Mouse (Mus musculus): Measurements from ENCODE around the gene Dcaf15. TPM values are rescaled to one million over a fixed set of nuclear protein-coding genes. Genes with fewer than 3 reads are reported as not detected.

The Dcaf15 gene
- 10 to 100 TPM; 18.5 to 19.1 TPM for total RNA-seq (2021)

DNA sequence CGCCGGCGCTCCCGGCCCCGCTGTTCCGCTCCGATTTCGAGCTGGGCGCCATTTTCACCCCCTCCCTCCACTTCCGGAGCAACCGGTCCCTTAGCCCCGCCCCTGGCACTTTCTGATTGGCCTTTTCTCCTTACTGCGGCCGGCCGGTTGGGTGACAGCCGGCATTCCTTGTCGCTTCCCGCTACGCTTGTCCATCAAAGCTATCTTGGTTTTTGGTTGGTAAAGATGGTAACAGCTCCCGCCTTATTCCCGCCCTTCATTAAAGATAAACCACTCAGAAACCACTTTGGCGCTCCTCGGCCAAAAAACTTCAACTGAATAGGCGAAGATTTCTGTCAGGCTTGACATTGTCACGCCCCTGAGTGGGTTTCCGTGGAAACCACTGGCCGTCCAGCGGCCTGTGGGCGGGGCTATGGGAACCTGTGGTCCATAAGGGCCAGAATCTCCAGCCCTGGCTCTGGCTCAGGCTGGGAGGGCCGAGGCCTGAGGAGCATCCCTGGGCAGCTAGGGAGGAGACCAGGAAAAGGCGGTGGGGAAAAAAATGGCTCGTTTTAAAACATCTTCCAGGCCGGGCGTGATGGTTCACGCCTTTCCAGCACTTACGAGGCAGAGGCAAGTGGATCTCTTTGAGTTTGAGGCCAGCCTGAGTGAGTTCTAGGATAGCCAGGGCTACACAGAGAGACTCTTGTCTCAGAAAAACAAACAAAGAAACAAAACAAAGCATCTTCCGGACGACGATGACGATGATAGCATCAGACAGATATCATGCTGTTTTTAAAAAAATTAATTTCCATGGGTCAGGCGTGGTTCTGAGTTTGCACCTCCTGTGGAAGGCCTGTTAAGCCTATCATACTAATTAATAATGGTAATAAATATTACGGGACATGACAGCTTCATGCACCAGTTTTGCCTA, at the start of gene Dcaf15:
TSS of gene Dcaf15 (minus strand) at position 72 of the 913 bp plus-strand sequence.
- peak; percentile 87 to 94 for DNase-seq (ENCODE audit: extremely low spot score in 1 of 2, low spot score in 1 of 2)

DNA sequence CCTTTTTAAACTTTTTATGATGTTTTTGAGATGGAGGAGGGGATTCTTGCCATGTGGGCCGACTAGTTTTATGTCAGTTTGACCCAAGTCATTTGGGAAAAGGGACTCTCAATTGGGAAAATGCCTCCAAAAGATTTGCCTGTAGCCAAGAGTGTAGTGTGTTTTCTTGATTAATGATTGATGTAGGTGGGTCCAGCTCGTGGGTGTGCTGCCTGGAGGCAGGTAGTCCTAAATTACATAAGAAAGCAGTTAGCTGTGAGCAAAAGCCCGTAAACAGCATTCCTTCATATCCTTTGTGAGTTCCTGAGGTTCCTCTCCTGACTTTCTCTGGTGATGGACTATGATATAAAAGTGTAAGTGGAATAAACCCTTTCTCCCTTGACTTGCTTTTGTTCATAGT, 44.6 kb upstream of the Dcaf15 start:
- no peak for DNase-seq (ENCODE audit: extremely low spot score in 1 of 2, low spot score in 1 of 2)

DNA sequence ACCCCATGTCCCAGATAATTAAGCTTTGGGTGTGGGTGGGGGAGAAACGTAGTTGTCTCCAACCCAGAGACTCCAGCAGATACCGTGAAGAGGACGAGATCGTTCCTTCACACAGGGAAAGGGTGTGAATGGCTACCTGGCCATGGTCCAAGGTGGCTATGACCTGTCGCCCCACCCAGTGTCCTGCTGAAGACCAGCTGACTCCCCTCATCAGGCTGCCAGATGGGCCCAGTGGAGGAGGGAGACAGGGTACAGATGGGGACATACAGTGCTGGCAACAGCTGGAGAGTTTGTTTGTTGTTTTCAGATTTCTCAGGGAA, 43.9 kb upstream of the Dcaf15 start:
- DNase-seq (ENCODE audit: extremely low spot score in 1 of 2, low spot score in 1 of 2) = no peak

DNA sequence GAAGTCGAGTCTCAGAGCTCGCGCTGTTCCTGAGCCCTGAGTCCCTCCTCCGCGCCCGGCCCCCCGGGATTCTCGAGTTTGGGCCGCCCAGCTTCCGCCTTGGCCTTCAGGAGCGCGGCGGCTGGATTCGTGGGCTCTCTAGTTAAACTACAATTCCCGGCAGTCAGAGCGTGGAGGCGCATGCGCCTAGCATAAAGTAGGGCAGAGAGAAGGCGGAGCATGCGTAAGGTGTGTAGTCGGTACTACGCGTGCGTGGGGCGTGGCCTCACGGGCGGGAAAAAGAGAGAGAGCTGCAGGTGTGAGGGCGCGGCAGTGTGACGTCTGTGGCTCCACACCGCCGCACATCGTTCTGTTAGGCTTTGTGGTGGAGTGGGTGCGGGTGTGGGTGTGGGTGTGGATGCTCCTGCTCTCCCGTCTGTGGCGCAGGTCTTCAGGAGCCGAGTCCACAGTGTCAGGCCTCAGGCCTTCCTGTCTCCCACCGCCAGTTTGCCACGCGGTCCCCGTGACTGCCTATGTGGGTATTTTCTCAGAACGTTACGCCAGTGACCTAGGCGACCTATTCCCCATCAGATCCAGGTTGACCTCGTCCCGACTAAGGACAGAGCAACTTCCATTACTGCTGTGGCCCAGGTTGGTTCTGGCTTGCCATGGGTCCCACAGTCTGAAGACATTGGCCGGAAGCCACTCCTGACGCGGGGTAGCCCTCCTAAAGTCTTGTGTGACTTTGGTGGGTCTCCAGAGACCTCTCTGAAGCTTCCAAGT, 43.4 kb upstream of the Dcaf15 start, which contains the start of the genes Cc2d1a and 4930432K21Rik:
TSS of gene Cc2d1a (minus strand) at position 168 of the 762 bp plus-strand sequence.
TSS of gene 4930432K21Rik (plus strand) at position 257 of the 762 bp plus-strand sequence.
- DNase-seq (ENCODE audit: extremely low spot score in 1 of 2, low spot score in 1 of 2) = peak; percentile 84 to 86

DNA sequence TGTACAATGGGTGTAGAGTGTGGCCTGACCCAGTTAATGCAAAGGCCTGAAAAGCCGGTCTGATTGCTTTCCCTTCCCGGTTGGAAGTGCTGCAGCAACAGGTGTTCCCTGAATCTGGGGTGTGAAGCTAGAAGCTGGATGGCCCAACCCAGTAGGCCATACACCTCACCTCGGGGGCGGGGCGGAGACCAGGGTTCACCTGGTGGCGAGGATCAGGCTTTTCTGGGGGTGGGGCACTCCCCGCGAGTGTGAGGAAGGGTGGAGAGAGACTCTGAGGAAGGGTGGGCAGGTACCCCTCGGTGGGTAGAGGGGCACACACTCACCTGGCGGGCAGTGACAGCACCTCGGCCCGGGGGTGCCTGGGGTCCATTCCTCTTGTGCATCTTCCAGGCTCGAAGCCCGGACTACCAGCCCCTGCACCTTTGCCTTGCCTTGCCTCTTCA, 42.8 kb upstream of the Dcaf15 start:
- DNase-seq (ENCODE audit: extremely low spot score in 1 of 2, low spot score in 1 of 2) = no peak

DNA sequence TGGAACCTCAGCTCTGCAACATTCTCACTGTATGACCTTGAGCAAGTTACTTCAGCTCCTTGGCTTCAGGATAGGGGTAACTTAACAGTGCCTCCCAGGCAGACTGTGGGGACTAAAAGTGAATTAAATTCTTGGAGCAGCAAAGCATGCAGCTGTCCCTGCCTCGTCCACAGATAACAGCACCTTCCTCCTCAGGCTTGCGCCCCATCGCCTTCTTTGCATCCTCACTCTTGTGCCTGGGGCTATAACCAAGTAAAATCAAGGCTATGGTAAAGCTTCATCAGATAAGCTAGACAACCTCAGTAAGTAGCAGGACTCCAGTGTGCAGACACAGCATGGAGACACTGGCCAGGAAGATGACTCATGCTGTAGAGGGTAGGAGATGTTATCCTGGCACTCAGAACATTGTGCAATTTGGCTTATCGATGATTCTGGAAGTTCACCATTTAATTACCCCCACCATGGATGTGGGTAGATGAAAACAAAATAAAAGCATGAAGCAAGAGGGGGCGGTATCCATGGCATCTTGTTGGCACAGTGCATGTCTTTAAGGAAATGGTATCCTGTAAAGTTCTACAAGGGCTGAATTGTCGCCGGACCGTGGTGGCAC, 40.2 kb upstream of the Dcaf15 start:
- no peak for DNase-seq (ENCODE audit: extremely low spot score in 1 of 2, low spot score in 1 of 2)

DNA sequence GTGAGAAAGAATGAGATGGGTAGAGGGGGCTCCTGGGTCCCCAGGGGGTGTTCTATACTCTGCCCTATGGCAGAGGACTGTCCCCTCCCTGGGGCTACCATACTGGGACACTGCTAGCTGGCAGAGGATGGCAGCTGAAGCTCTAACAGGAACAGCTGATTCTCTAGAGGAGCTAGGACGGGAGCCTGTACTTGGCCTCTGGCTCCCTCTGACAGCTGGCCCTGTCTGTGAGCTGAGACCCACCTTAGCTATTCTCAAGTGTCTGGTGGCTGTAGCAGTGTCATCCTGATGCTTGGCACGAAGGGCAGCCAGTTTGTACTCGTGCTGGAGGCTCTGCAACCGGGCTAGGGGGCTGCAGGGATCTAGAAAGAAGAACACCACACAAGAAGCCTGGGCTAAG, 36.3 kb upstream of the Dcaf15 start:
- DNase-seq (ENCODE audit: extremely low spot score in 1 of 2, low spot score in 1 of 2) = no peak

DNA sequence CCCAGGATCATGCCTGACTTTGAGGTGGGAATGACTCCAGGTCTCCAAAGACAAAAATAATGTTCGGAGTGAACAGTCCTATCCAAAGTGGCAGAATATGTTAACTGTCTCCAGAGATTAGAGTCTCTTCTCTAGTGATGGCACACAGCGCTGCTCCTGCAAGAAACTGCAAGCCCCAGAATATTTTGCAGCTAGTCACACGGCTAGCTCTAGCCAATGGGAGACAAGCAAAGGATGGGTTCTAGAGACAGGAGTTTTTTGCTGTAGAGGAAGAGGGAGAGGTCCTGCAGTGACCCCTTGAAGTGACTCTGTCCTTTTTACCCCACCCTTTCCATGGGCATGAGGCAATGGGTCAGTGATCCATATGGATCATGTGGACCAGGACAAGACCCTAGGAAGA, 33.3 kb upstream of the Dcaf15 start:
- no peak for DNase-seq (ENCODE audit: extremely low spot score in 1 of 2, low spot score in 1 of 2)

DNA sequence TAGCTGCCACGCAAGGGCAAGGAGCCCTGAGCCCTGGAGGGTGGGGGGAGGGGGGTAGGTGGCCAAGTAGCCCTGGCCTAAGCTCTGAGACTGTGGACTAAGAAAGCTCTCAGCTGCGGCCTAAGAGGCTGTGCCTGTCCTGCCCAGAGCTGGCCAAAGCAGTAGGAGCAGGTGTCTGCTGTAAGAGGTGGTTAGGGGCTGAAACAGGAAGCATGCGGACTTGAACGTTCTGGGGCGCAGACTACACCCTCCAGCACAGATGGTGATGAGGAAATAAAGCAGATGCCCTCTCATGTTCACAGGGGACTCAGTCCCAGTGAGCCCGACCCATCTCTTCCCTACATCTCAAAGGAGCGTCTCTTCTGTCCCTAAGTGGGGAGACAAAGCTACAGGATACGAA, 27.7 kb upstream of the Dcaf15 start:
- DNase-seq (ENCODE audit: extremely low spot score in 1 of 2, low spot score in 1 of 2) = no peak

DNA sequence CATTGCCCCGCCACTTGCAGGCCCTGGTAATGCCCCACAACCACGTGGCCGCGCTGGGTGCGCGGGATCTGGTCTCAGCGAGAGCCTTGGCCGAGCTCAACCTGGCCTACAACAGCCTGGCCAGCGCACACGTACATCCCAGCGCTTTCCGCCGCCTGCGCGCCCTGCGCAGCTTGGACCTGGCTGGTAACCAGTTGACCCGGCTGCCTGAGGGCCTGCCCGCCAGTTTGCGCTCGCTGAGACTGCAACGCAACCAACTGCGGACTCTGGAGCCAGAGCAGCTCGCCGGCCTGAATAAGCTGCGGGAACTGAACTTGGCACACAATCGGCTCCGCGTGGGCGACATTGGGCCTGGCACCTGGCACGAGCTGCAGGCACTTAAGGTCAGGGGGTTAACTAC, 26.2 kb upstream of the Dcaf15 start:
- no peak for DNase-seq (ENCODE audit: extremely low spot score in 1 of 2, low spot score in 1 of 2)

DNA sequence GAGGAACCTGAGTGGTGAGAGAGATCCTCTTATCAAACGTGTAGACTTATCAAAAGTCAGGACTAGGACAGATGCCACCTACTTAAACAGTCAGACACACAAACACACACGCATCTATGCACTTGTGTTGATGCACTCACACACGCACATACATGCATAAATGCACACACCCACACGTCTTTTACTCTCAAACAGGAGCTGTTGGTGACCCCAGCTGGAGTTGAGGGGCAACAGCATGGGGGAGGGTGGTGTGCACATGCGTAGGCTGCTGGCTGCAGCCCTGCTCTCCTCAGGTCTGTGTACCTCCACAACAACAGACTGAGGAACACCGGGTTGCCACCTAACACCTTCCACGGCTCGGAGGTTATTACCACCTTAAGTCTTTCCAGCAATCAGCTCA, 23.7 kb upstream of the Dcaf15 start:
- no peak for DNase-seq (ENCODE audit: extremely low spot score in 1 of 2, low spot score in 1 of 2)

DNA sequence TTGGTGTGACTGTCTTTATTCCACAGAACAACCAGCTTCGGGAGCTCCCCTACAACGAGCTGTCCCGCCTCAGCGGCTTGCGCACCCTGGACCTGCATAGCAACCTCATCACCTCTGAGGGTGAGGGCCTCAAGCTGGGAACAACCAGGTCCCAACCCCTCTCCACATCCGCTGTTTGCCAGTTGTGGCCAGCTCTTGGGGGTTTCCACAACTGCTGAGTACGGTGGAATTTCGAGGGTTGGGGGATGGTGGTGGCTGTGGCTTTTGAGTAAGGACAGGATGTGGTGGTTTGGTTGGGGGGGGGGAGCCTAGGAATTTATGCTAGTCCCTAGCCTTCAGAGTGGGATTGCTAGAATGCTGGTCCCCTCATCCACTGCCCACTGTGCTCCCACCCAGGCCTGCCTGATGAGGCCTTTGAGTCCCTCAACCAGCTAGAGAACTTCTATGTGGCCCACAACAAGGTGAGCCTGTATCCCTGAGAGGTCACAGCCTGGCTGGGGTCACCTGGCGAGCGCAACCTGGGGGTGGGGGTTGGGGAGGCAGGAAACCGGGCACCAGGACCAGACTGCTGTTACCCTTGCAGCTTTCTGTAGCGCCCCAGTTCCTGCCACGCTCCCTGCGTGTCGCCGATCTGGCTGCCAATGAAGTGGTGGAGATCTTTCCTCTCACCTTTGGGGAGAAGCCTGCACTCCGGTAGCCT, 22.8 kb upstream of the Dcaf15 start:
- no peak for DNase-seq (ENCODE audit: extremely low spot score in 1 of 2, low spot score in 1 of 2)

DNA sequence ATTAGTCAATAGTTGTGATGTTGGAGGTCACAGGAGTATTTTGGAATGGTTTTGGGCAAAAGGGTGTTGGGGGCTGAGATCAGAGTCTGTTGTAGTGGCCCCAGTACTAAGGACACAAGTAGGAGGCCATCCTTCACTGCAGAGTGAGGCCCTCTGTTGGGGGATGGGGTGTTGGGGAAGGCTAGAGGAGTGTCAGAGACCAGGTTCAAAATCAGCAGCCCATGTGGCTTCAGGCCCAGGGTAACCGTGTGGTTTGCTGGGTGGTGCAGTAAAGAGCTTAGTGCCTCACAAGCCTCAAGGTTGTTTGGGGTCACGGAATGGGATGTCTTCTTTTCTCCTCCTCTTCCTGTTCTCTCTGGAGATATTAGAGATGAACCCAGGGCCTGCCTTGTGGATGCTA, 22.2 kb upstream of the Dcaf15 start:
- no peak for DNase-seq (ENCODE audit: extremely low spot score in 1 of 2, low spot score in 1 of 2)

DNA sequence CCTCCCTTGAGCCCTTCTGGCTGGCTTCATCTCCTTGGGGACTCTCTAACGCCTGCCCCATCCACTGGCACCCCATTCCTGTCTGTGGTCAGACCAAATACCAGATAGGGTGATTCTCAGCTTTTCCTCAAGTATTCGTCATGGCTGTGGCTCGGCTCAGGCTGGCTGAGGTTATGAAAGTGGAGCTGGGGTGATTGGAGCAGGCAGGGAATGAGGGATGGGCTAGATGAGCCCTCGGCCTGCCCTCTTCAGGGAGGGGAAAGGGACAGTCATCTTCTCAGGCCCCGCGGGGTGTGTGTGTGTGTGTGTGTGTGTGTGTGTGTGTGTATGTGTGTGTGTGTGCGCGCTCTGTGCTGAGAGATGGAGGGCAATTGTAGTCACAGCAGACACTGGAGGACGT, 21.1 kb upstream of the Dcaf15 start, which contains the start of gene Podnl1:
TSS of gene Podnl1 (plus strand) at position 334 of the 400 bp plus-strand sequence.
- no peak for DNase-seq (ENCODE audit: extremely low spot score in 1 of 2, low spot score in 1 of 2)

DNA sequence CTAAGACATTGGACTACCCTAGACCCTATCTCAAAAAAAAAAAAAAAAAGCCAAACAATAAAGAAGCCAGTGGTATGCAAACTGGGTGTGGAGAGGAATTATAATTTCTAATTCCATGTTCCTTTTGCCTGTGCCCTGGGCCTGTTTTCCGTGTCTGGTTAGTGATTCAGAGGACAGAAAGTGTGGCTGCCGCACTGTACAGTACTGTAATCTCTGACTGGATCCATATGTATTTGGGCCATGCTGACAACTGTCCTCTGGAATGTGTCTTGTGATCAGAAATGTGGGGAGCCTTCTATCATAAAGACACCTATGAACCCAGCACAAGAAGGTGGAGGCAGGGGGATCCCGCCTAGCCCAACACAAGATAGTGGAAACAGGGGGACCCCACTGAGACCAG, 17.6 kb upstream of the Dcaf15 start:
- no peak for DNase-seq (ENCODE audit: extremely low spot score in 1 of 2, low spot score in 1 of 2)

DNA sequence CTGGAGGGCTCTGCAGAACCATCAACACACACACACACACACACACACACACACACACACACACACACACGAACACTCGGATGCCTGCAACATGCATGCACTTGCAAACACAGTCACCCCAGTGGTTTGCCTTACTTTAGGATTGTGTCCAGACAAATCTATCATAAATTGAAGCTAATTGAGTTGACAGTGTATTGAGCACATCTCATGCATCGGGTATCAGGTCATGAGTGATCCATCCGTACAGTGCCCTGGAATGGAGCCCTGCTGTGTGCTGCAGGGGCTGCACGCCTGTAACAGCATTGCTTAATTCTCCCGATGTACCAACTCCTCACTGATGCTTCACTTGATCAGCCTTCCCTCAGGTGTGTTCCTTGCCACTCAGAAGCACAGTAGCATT, 11.1 kb upstream of the Dcaf15 start:
- DNase-seq (ENCODE audit: extremely low spot score in 1 of 2, low spot score in 1 of 2) = no peak

DNA sequence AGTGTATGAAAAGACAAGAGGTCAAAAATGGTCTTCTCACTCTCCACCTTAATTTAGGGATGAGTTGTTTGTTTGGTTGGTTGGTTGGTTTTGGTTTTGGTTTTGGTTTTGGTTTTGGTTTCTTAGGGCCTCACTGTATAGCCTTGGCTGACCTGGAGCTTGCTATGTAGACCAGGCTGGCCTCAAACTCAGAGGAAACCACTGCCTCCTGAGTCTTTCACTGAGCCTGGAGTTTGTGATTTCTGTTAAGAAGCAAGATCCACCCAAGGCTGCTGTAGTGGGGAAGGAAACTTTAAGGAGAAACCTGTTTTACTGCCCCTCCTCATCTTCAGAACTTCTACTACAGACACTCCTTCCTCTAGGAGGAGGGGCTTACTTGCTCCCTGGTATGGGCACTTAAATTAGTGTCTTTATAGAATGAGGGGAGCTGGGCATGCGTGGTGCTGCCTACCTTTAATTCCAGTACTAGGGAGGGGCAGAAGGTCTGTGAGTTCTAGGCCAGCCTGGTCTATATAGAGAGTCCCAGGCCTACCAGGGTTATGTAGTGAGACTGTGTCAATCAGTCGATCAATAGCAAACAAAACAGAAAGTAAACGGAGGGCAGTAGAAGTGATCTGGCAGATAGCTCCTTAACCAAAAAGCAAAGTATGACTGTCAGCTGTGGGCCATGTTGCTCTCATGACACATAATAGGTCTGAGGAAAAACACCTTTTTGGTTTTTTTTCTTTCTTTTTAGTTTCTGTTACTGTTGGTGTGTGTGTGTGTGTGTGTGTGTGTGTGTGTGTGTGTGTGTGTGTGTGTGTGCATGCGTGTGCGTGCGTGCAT, 1.9 kb upstream of the Dcaf15 start:
- no peak for DNase-seq (ENCODE audit: extremely low spot score in 1 of 2, low spot score in 1 of 2)

DNA sequence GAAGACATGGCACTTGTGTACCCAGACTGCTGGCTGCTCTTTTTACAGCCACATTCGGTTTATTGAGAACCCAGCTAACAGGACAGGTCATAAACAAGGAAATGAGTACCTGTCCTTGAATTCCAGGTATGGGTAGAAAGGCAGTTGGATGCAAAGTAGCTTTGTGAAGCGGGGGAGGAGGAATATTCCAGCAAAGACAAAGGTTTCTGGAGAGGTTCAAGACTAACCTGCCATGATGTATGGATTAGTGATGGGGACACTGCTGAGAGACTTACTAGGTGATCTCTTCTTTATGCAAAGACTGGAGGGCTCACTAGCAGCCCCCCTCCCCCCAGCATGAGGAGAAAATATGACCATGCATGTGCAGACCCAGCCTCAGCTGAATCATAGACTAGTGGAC, 1.1 kb upstream of the Dcaf15 start:
- DNase-seq (ENCODE audit: extremely low spot score in 1 of 2, low spot score in 1 of 2) = no peak

DNA sequence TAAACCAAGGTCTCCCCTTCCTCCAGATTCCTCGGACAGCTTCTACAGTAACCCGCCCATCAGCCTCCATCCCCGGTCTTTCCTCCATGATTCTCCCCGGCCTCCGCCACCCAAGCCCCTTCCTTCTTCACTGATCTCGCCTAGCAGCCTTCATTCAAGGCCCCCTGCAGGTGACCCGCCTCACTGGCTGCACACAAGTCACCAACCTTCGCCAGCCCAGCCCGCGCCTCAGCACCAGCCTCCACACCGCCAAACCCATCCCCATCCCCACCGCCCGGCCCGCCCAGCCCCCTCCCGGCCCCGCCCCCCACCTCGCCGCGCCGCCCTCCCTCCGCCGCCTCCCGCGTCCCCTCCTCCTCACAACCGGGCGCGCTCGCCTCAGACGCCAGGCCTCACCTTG, 347 bp downstream of the Dcaf15 start:
- DNase-seq (ENCODE audit: extremely low spot score in 1 of 2, low spot score in 1 of 2) = peak in 1 of 2 experiments; percentile 42

DNA sequence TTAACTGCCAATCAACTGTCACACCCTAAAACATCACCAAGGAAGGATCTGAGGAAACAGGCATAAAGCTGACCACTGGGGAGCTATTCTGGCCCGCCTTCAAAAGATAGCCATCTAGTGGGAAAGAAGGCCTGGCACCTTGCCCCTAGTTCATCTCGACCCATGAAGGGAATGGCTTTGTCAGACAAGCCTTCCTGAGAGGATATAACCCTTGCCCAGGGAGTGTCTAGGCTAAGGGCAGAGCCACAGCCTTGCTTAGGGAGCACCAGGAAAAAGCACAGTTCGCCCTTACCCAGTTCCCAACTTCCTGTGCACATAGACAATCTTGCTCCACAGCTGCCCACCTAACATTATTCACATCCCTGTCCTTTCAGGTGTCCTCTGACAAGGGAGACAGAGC, 967 bp downstream of the Dcaf15 start:
- DNase-seq (ENCODE audit: extremely low spot score in 1 of 2, low spot score in 1 of 2) = no peak

Measured in layer of hippocampus, postnatal 25 days (tissue).